Comparison of ENCODE assay signal across 11 mouse cellular contexts in the genomic region with DNA sequence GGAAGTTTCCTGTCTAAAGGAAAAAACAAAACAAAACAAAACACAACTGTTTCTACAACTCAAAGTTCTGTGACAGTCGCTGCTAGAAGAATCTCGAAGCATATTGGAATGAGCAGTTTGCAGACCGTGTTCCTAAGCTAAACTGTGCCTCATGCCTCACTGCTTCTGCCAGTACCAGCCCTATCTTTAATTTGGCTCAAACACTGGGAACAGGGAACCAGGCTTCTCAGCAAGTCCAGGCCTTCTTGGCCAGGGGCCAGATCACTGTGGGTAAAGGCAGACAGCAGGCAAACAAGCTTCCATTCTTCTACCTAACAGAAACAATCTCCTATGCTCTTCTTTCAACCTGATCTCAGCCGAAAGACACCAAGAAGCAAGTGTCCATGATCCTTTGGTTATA. TPM values are rescaled to one million over a fixed set of nuclear protein-coding genes. Genes with fewer than 3 reads are reported as not detected.
A peak's percentile ranks its signal among the peaks of the same experiment; 100 is the strongest.
DNase-seq lines count a peak whose midpoint lies in the region; ATAC-seq lines count a peak whose summit lies in the region.
"Had no signal": no experiment of that assay in that cellular context is flagged by ENCODE, and none has a peak within 500 bp of the region (broad histone marks: within the 10 kb centered on the region; RNA-seq: fewer than 3 reads in every experiment).

No protein-coding gene starts in this region.

- peak overlapping the region; percentile 12; the same call in 1 of the 2 replicates for H3K27ac ChIP-seq in hindbrain, embryonic 12.5 days
- no peak overlapping the region; the same call in 1 of the 2 replicates for H3K27ac ChIP-seq in hindbrain, embryonic 10.5 days
- peak overlapping the region; percentile 50 for H3K27ac ChIP-seq in heart, embryonic 16.5 days (ENCODE audit: low read length)
- H3K27ac ChIP-seq: liver, embryonic 13.5 days had no signal

- H3K4me1 ChIP-seq in hindbrain, embryonic 12.5 days: no peaks in the 10 kb centered on the region
- H3K4me1 ChIP-seq in hindbrain, embryonic 10.5 days (replicated peaks): no peaks in the 10 kb centered on the region; the same call in 1 of the 2 replicates
- peaks cover 6% of the 10 kb centered on the region for H3K4me1 ChIP-seq in heart, embryonic 16.5 days (ENCODE audit: control insufficient read depth, insufficient read depth, low read length)
- H3K4me1 ChIP-seq: liver, embryonic 13.5 days had no signal

- 0 out of 2 replicates have a peak, but pooled peaks have one; percentile 35 for ATAC-seq in hindbrain, embryonic 12.5 days (ENCODE audit: low FRiP score)
- ATAC-seq in heart, embryonic 16.5 days (replicated peaks; ENCODE audit: extremely low read depth, insufficient read depth, low FRiP score): peak; percentile 67
- no peak for ATAC-seq in megakaryocyte, adult 5-6 weeks (ENCODE audit: poor library complexity, severe bottlenecking)

- no peaks in the 10 kb centered on the region for H3K9me3 ChIP-seq in hindbrain, embryonic 12.5 days (replicated peaks)
- no peaks in the 10 kb centered on the region for H3K9me3 ChIP-seq in hindbrain, embryonic 10.5 days
- no peaks in the 10 kb centered on the region for H3K9me3 ChIP-seq in heart, embryonic 16.5 days (replicated peaks; ENCODE audit: control insufficient read depth, low read length)
- H3K9me3 ChIP-seq: liver, embryonic 13.5 days had no signal

- 76% methylated on average over 4 of the region's 4 CpGs for WGBS in hindbrain, embryonic 12.5 days
- WGBS in hindbrain, embryonic 10.5 days: 85% methylated on average over 4 of the region's 4 CpGs
- WGBS in heart, embryonic 16.5 days: 48% methylated on average over 4 of the region's 4 CpGs

- H3K4me2 ChIP-seq in hindbrain, embryonic 12.5 days (replicated peaks): no peak overlapping the region
- no peak overlapping the region for H3K4me2 ChIP-seq in heart, embryonic 16.5 days (ENCODE audit: low read depth, low read length)
- H3K4me2 ChIP-seq: liver, embryonic 13.5 days had no signal

- no peak overlapping the region for H3K4me3 ChIP-seq in hindbrain, embryonic 12.5 days
- no peak overlapping the region for H3K4me3 ChIP-seq in hindbrain, embryonic 10.5 days
- no peak overlapping the region for H3K4me3 ChIP-seq in heart, embryonic 16.5 days (ENCODE audit: low read length)
- H3K4me3 ChIP-seq: erythroblast, embryonic 14.5 days; liver, embryonic 13.5 days had no signal

- DNase-seq in hindbrain, embryonic 10.5 days (ENCODE audit: low spot score): no peak
- peak; percentile 73 for DNase-seq in Muller cell, postnatal 12 days (ENCODE audit: inconsistent ontology term)
- peak; percentile 21 for DNase-seq in cerebellum, adult 8-10 months
- DNase-seq in layer of hippocampus, adult 9-10 months (ENCODE audit: low spot score): peak; percentile 49
- no peak for DNase-seq in embryo, embryonic 10 days (ENCODE audit: low spot score)
- DNase-seq: liver, embryonic 13.5 days had no signal

- no peaks in the 10 kb centered on the region for H3K36me3 ChIP-seq in hindbrain, embryonic 12.5 days
- H3K36me3 ChIP-seq in hindbrain, embryonic 10.5 days: no peaks in the 10 kb centered on the region
- no peaks in the 10 kb centered on the region for H3K36me3 ChIP-seq in heart, embryonic 16.5 days (ENCODE audit: control insufficient read depth, insufficient read depth)
- H3K36me3 ChIP-seq: liver, embryonic 13.5 days had no signal

- peaks cover 23% of the 10 kb centered on the region for H3K27me3 ChIP-seq in hindbrain, embryonic 12.5 days
- H3K27me3 ChIP-seq in hindbrain, embryonic 10.5 days (ENCODE audit: insufficient read depth, poor library complexity, severe bottlenecking): peaks cover 90% of the 10 kb centered on the region
- no peaks in the 10 kb centered on the region for H3K27me3 ChIP-seq in heart, embryonic 16.5 days (ENCODE audit: control insufficient read depth, insufficient read depth, low read length)
- H3K27me3 ChIP-seq: liver, embryonic 13.5 days had no signal

- no peak overlapping the region for H3K9ac ChIP-seq in hindbrain, embryonic 12.5 days
- H3K9ac ChIP-seq in heart, embryonic 16.5 days (ENCODE audit: low read length): no peak overlapping the region
- H3K9ac ChIP-seq: liver, embryonic 13.5 days had no signal

RNA-seq across cellular contexts. Expression of a gene that starts 56.5 kb away (rescaled TPM):
- 5,703 and 6,080 TPM in 2 replicates for polyA plus RNA-seq in hindbrain, embryonic 12.5 days (2016; fragmentation: Nextera tagmentation; extraction: Ambion mirVana)
- polyA plus RNA-seq in hindbrain, embryonic 10.5 days (2016; fragmentation: Nextera tagmentation; extraction: Ambion mirVana): 4,143 and 5,498 TPM in 2 replicates
- polyA plus RNA-seq in heart, embryonic 16.5 days (2015; fragmentation: Nextera tagmentation; extraction: Ambion mirVana): 2,294 and 2,338 TPM in 2 replicates
- total RNA-seq in megakaryocyte, adult 5-6 weeks (2015): 11,237 and 11,623 TPM in 2 replicates
- 5,986 and 6,405 TPM in 2 replicates for total RNA-seq in megakaryocyte, adult 5-6 weeks (2017)
- total RNA-seq: MEL had no signal

Comparison
In these comparisons a context has a peak if more than half of its experiments do, and no peak if none do; other contexts are left out.
1. DNase-seq: peak in Muller cell, postnatal 12 days (single experiment), cerebellum, adult 8-10 months (single experiment) and layer of hippocampus, adult 9-10 months (single experiment); none in hindbrain, embryonic 10.5 days (single experiment) and embryo, embryonic 10 days (single experiment).